Mouse (Mus musculus): Measurements from ENCODE around the gene Cnot3. TPM values are rescaled to one million over a fixed set of nuclear protein-coding genes. Genes with fewer than 3 reads are reported as not detected.

Gene Cnot3
- polyA plus RNA-seq, 1 experiment from 2014 or later = 19.7 TPM

DNA sequence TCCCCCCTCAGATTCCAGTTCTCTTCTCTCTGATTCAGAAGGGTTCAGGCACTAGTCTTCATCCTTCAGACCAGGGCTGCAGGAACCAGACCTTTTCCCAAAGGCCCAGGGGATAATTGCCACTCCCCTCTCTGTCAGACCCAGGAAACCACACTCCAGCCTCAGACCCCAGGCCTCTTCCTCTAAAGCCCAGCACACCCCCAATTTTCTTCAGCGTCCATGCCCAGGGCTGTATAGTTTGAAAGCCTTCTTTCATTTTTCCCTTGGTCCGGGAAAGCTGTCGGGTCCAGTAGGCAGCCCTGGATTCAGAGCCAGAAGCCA lies 30.1 kb downstream of the Cnot3 start:
- Histone ChIP-seq H3K4me2 (replicated peaks; ENCODE audit: low read depth) (no peak overlapping the region), H3K9me3 (ENCODE audit: control insufficient read depth, low read length) (no peaks in the 10 kb centered on the region), H3K36me3 (ENCODE audit: control insufficient read depth, insufficient read depth, low read length) (no peaks in the 10 kb centered on the region), H3K27me3 (ENCODE audit: control insufficient read depth, insufficient read depth, low read length) (no peaks in the 10 kb centered on the region), H3K9ac (ENCODE audit: low read length) (no peak overlapping the region), H3K4me3 (ENCODE audit: low read depth, low read length) (no peak overlapping the region), H3K4me1 (replicated peaks; ENCODE audit: control insufficient read depth, insufficient read depth) (no peaks in the 10 kb centered on the region), H3K27ac (replicated peaks) (0 out of 2 replicates have a peak overlapping the region, but pooled peaks have one; percentile 30)
- WGBS = 70% methylated on average over 3 of the region's 3 CpGs
- TF ChIP-seq CTCF (IDR thresholded peaks at IDR 0.05; ENCODE audit: low read depth) (no peak), EP300 (optimal IDR thresholded peaks at IDR 0.05) (no peak)
- ATAC-seq (ENCODE audit: low FRiP score, low TSS enrichment) (no peak), DNase-seq (ENCODE audit: low spot score) (no peak)

DNA sequence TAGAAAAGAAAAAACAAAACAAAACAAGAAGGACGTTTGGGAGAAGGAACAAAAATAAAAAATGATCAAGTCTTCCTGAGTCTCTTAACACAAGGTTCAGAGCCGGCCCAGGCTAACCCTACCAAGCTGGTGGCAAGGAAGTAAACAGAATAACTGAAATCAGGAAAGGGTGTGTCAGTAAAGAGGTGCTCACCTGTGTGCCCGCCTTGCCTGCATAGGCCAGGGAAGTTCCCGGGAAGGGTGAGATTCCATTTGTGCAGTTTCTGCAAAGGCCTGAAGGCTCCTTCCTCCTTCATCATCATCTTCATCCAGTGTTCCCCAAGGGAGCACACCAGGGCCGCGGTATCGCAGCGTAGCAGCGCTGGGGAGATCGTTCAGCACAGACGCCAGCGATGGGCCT lies 31.3 kb downstream of the Cnot3 start:
- Histone ChIP-seq H3K4me3 (ENCODE audit: low read depth, low read length) (peak overlapping the region; percentile 38), H3K27ac (replicated peaks) (peak overlapping the region; percentile 30), H3K27me3 (ENCODE audit: control insufficient read depth, insufficient read depth, low read length) (no peaks in the 10 kb centered on the region), H3K4me2 (replicated peaks; ENCODE audit: low read depth) (peak overlapping the region; percentile 57), H3K9ac (ENCODE audit: low read length) (peak overlapping the region; percentile 60), H3K36me3 (ENCODE audit: control insufficient read depth, insufficient read depth, low read length) (no peaks in the 10 kb centered on the region), H3K4me1 (replicated peaks; ENCODE audit: control insufficient read depth, insufficient read depth) (no peaks in the 10 kb centered on the region), H3K9me3 (ENCODE audit: control insufficient read depth, low read length) (no peaks in the 10 kb centered on the region)
- TF ChIP-seq EP300 (optimal IDR thresholded peaks at IDR 0.05) (no peak), CTCF (IDR thresholded peaks at IDR 0.05; ENCODE audit: low read depth) (no peak)
- DNase-seq (ENCODE audit: low spot score) = peak; percentile 54
- peak; percentile 77 for ATAC-seq (ENCODE audit: low FRiP score, low TSS enrichment)
- 71% methylated on average over 12 of the region's 12 CpGs for WGBS

DNA sequence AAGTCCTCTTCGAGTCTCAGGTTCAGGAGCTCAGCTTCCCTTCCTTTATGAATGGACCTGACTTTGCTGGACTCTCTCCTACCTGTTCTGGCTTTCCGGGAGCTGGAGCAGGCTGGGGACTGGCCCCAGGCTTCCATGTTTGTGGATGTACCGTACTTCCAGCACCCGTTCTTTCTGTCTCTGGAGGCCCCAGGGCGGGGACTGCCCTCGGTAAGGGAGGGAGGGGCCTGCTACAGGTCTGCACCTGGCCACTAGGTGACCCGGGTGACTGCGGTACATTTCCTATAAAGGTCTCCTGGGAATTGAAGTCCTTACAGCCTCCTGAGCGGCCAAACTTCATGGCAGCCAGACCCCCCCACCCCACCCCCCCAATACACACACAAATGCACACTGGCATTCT lies 32.3 kb downstream of the Cnot3 start, which contains the start of gene Tmc4:
Tmc4 (minus strand) TSS at position 212 of the 400 bp plus-strand sequence.
- Histone ChIP-seq H3K4me1 (replicated peaks; ENCODE audit: control insufficient read depth, insufficient read depth) (no peaks in the 10 kb centered on the region), H3K4me3 (ENCODE audit: low read depth, low read length) (peak within 1 kb of the TSS; percentile 38), H3K36me3 (ENCODE audit: control insufficient read depth, insufficient read depth, low read length) (no peaks in the 10 kb centered on the region), H3K27me3 (ENCODE audit: control insufficient read depth, insufficient read depth, low read length) (no peaks in the 10 kb centered on the region), H3K4me2 (replicated peaks; ENCODE audit: low read depth) (peak within 1 kb of the TSS; percentile 57), H3K9ac (ENCODE audit: low read length) (peak within 1 kb of the TSS; percentile 60), H3K9me3 (ENCODE audit: control insufficient read depth, low read length) (no peaks in the 10 kb centered on the region), H3K27ac (replicated peaks) (peak within 1 kb of the TSS; percentile 30)
- TF ChIP-seq EP300 (optimal IDR thresholded peaks at IDR 0.05) (no peak), CTCF (IDR thresholded peaks at IDR 0.05; ENCODE audit: low read depth) (peak; percentile 52)
- ATAC-seq (ENCODE audit: low FRiP score, low TSS enrichment) (peak; percentile 86), DNase-seq (ENCODE audit: low spot score) (peak; percentile 86)
- WGBS = 40% methylated on average over 9 of the region's 9 CpGs

DNA sequence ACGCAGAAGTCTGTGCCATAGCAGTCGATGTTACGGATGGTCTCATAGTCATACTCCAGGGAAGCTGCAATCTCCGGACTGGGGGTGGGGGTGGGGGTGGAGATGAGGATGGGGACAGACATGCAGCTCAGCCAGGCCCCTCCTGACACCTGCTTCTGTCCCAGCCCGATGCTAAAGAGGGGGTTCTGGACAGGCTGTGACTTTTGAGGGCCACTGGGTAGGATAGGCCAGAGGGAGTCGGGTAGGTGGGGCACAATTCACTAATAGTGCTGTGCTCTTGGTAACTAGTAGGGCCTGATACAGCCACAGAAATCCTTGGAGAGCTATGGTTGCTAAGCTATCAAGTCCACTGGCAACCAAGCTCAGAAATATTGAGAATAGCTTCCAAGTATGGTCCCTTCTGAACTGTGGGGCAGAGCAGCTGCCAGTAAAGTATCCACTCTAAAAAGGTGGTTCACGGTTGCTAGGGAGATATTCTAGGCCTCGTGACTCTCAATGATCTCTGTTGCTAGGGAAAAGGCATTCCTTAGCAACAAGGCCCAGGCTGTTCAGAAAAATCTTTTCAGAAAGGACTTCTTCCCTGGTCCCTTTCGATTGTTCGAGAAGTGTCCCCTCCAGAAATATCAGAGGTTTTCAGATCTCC lies 39.0 kb downstream of the Cnot3 start:
- no peak for DNase-seq (ENCODE audit: low spot score)
- H3K9ac ChIP-seq (ENCODE audit: low read length) = no peak overlapping the region
- no peaks in the 10 kb centered on the region for H3K4me1 ChIP-seq (replicated peaks; ENCODE audit: control insufficient read depth, insufficient read depth)
- H3K27ac ChIP-seq (replicated peaks) = no peak overlapping the region
- TF ChIP-seq CTCF (IDR thresholded peaks at IDR 0.05; ENCODE audit: low read depth) = no peak
- no peak for TF ChIP-seq EP300 (optimal IDR thresholded peaks at IDR 0.05)
- ATAC-seq (ENCODE audit: low FRiP score, low TSS enrichment) = no peak
- no peak overlapping the region for H3K4me2 ChIP-seq (replicated peaks; ENCODE audit: low read depth)
- H3K9me3 ChIP-seq (ENCODE audit: control insufficient read depth, low read length) = no peaks in the 10 kb centered on the region
- H3K27me3 ChIP-seq (ENCODE audit: control insufficient read depth, insufficient read depth, low read length) = no peaks in the 10 kb centered on the region
- no peak overlapping the region for H3K4me3 ChIP-seq (ENCODE audit: low read depth, low read length)
- WGBS = 88% methylated on average over 10 of the region's 10 CpGs
- H3K36me3 ChIP-seq (ENCODE audit: control insufficient read depth, insufficient read depth, low read length) = peaks cover 4% of the 10 kb centered on the region; the same call in 1 of the 2 replicates

DNA sequence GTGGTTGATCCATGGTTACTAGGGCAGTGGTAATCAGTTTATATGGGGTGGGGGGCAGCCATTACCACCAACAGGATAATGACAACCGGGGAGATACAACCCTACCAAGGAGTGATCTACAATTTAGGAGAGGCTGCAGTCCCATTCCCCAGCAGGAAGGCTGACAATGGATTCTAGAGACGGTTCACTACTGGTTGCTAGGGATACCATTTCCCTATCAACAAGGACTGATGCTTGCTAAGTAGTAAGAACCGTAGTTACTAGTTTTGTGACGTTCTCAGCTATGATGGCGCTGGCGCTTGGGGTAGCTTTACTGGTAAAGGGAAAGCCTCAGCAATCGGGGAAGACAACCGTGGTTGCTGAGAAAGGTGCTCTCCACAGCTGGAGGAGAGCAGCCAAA lies 39.6 kb downstream of the Cnot3 start:
- Histone ChIP-seq H3K4me2 (replicated peaks; ENCODE audit: low read depth) (no peak overlapping the region), H3K4me1 (replicated peaks; ENCODE audit: control insufficient read depth, insufficient read depth) (no peaks in the 10 kb centered on the region), H3K36me3 (ENCODE audit: control insufficient read depth, insufficient read depth, low read length) (peaks cover 4% of the 10 kb centered on the region; the same call in 1 of the 2 replicates), H3K4me3 (ENCODE audit: low read depth, low read length) (no peak overlapping the region), H3K9me3 (ENCODE audit: control insufficient read depth, low read length) (no peaks in the 10 kb centered on the region), H3K9ac (ENCODE audit: low read length) (no peak overlapping the region), H3K27ac (replicated peaks) (no peak overlapping the region), H3K27me3 (ENCODE audit: control insufficient read depth, insufficient read depth, low read length) (no peaks in the 10 kb centered on the region)
- DNase-seq (ENCODE audit: low spot score) = no peak
- no peak for ATAC-seq (ENCODE audit: low FRiP score, low TSS enrichment)
- 93% methylated on average over 8 of the region's 8 CpGs for WGBS
- TF ChIP-seq EP300 (optimal IDR thresholded peaks at IDR 0.05) (no peak), CTCF (IDR thresholded peaks at IDR 0.05; ENCODE audit: low read depth) (no peak)

DNA sequence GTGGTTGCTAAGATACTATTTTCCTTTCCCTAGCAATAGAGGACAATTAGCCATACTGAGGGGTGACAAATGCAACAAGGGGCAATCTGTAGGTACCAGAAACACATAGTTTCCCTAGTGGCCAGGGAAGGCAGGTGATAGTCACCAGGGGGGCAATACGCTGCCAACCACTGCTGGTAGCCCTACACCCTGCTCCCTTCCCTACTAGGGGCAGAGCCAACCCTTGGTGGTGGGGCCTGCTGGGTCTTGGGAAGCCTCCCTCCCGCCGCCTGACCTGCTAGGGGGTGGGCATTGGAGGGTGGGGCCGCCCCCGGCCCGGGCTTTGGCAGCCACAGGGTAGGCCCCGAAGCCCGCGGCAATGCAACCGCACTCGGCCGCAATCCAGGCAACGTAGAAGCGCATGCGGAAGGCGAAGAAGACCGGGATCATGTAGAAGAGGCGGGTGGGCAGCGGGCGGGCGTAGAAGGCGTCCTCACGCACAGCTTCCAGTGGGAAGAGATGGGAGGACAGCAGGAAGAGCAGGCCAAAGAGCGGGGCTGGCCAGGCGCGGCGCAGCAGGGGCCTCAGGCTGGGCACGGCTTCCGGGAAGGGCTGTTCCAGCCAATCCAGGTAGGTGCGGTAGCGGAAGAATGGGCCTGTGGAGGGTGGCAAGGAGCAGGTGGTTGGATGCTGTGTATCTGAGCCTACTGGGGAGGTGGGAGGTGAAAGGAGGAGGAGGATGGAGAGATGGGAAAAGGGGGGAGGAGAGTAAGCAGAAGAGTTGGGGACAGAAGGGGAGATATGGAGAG lies 40.5 kb downstream of the Cnot3 start:
- ATAC-seq (ENCODE audit: low FRiP score, low TSS enrichment) (no peak), DNase-seq (ENCODE audit: low spot score) (no peak)
- TF ChIP-seq EP300 (optimal IDR thresholded peaks at IDR 0.05) (no peak), CTCF (IDR thresholded peaks at IDR 0.05; ENCODE audit: low read depth) (no peak)
- no peaks in the 10 kb centered on the region for H3K27me3 ChIP-seq (ENCODE audit: control insufficient read depth, insufficient read depth, low read length)
- no peaks in the 10 kb centered on the region for H3K4me1 ChIP-seq (replicated peaks; ENCODE audit: control insufficient read depth, insufficient read depth)
- H3K4me3 ChIP-seq (ENCODE audit: low read depth, low read length) = no peak overlapping the region
- no peak overlapping the region for H3K4me2 ChIP-seq (replicated peaks; ENCODE audit: low read depth)
- H3K9ac ChIP-seq (ENCODE audit: low read length) = no peak overlapping the region
- no peaks in the 10 kb centered on the region for H3K9me3 ChIP-seq (ENCODE audit: control insufficient read depth, low read length)
- peaks cover 4% of the 10 kb centered on the region; the same call in 1 of the 2 replicates for H3K36me3 ChIP-seq (ENCODE audit: control insufficient read depth, insufficient read depth, low read length)
- H3K27ac ChIP-seq (replicated peaks) = no peak overlapping the region
- 87% methylated on average over 31 of the region's 31 CpGs for WGBS
